Mouse (Mus musculus) ES-E14 (cell line): Measurements from ENCODE around the gene Lig3. TPM values are rescaled to one million over a fixed set of nuclear protein-coding genes. Genes with fewer than 3 reads are reported as not detected.
A peak's percentile ranks its signal among the peaks of the same experiment; 100 is the strongest.

Experiments used
- DNase-seq: peaks from one replicate; pipeline ENCODE4 v3.0.0-alpha.2; 2013; ENCODE audit warnings: low read depth, low spot score
- H3K27ac ChIP-seq: 2 replicates; pipeline ENCODE4 v1.5.1; 2012; ENCODE audit warnings: low read depth, mild to moderate bottlenecking, low read length, moderate library complexity, mixed read lengths; ENCODE audit not compliant: poor library complexity, insufficient read depth, severe bottlenecking
- H3K36me3 ChIP-seq: 2 replicates; pipeline ENCODE4 v1.6.1; 2012; ENCODE audit warnings: mild to moderate bottlenecking, low read length, moderate library complexity, mixed read lengths; ENCODE audit not compliant: control insufficient read depth, poor library complexity, insufficient read depth, severe bottlenecking
- H3K4me1 ChIP-seq, 2 experiments: fragments of 150-350 bp in 1 of 2; sonication (generic) in 1 of 2; 2 replicates each; pipeline ENCODE4 v1.6.1; 2012; ENCODE audit warnings: low read length in 2 of 2, mild to moderate bottlenecking in 1 of 2, mixed read lengths in 1 of 2; ENCODE audit not compliant: control insufficient read depth in 2 of 2, insufficient read depth in 2 of 2, poor library complexity in 1 of 2
- H3K4me3 ChIP-seq, 2 experiments: fragments of 150-350 bp in 1 of 2; sonication (generic) in 1 of 2; 2 replicates each; pipeline ENCODE4 v1.5.1; 2012; ENCODE audit warnings: low read length in 2 of 2, low read depth in 1 of 2, mild to moderate bottlenecking in 1 of 2, mixed read lengths in 1 of 2; ENCODE audit not compliant: insufficient read depth in 1 of 2, poor library complexity in 1 of 2, severe bottlenecking in 1 of 2
- H3K9ac ChIP-seq: 2 replicates; pipeline ENCODE4 v1.6.1; 2012; ENCODE audit warnings: low read depth, mild to moderate bottlenecking, low read length, mixed read lengths; ENCODE audit not compliant: poor library complexity, insufficient read depth, severe bottlenecking
- H3K9me3 ChIP-seq: fragments of 150-350 bp; sonication (generic); 2 replicates; pipeline ENCODE4 v1.6.1; 2012; ENCODE audit warnings: low read depth, mild to moderate bottlenecking, low read length; ENCODE audit not compliant: control insufficient read depth, insufficient read depth
- CHD2 ChIP-seq: IDR thresholded peaks from 2 replicates; pipeline ENCODE4 v1.6.1; 2014; ENCODE audit warnings: mild to moderate bottlenecking, low read depth, low read length, inconsistent platforms
- HCFC1 ChIP-seq: IDR thresholded peaks from 2 replicates; pipeline ENCODE4 v1.6.1; 2012; ENCODE audit warnings: low read length, inconsistent platforms, borderline replicate concordance; ENCODE audit not compliant: insufficient read depth
- MAFK ChIP-seq: IDR thresholded peaks from 2 replicates; pipeline ENCODE4 v1.6.1; 2014; ENCODE audit warnings: mild to moderate bottlenecking, low read depth, low read length, inconsistent platforms; ENCODE audit not compliant: insufficient read depth
- ZC3H11A ChIP-seq: IDR thresholded peaks from 2 replicates; pipeline ENCODE4 v1.6.1; 2012; ENCODE audit warnings: low read depth, mild to moderate bottlenecking, inconsistent platforms, low read length, borderline replicate concordance
- ZNF384 ChIP-seq: IDR thresholded peaks from 2 replicates; pipeline ENCODE4 v1.6.1; 2012; ENCODE audit warnings: low read depth, low read length, inconsistent platforms
- in situ Hi-C, 2 experiments: fragments of 600-800 bp; cut with MboI; formaldehyde crosslinking; loops; one replicate each; pipeline ENCODE4 v1.15.1; 2025; ENCODE audit warnings: low sequenced_read_pairs in 2 of 2, inconsistent platforms in 1 of 2; ENCODE audit not compliant: unreplicated experiment in 2 of 2
- total RNA-seq: library from RNA; depleted of rRNA; stranded (reverse); fragments of 300-350 nt; gene quantifications from 2 replicates; pipeline ENCODE4 v1.2.3, GENCODE M21; 2012

Lig3 gene
- total RNA-seq, 1 experiment, result 66.5 TPM

DNA sequence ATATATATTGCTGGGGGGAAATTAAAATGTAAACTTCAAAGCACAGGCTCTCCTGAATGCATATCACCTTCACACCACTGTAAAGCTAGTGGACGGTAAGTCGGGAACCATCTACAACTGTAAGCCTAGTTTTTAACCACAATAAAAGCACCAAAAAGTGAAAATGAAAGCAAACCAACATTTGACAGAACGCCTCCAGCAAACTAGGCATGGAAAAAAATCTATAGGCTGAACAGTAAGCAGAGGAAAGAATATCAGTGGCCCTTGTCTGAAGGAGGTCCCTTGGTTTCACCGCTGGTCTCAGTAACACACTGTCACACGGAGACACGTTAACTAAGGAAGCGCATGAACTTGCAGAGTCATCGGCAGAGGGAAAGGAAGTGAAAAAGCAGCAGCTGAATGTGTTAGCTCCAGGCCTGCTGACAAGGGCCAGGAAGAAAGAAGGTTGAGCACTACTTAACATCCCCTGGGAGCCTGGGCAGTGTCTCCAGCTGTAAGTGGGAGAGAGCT is 34.0 kb upstream of the Lig3 start:
- Histone ChIP-seq H3K27ac (no peak overlapping the region), H3K9ac (no peak overlapping the region; the same call in 1 of the 2 replicates), H3K4me1 (peaks cover 0 to 8% of the 10 kb centered on the region in 2 experiments; a peak in 1 of 4 replicates), H3K4me3 (no peak overlapping the region), H3K36me3 (no peaks in the 10 kb centered on the region), H3K9me3 (no peaks in the 10 kb centered on the region)
- TF ChIP-seq CHD2, result no peak
- no peak for TF ChIP-seq HCFC1
- TF ChIP-seq ZC3H11A, result no peak
- no peak for TF ChIP-seq ZNF384
- TF ChIP-seq MAFK, result no peak
- DNase-seq, result no peak
- in situ Hi-C loops, result loop anchor here in 1 of 2 experiments (5.0 kb wide), 1 partner anchor 135 kb away; no protein-coding TSS in a partner anchor

DNA sequence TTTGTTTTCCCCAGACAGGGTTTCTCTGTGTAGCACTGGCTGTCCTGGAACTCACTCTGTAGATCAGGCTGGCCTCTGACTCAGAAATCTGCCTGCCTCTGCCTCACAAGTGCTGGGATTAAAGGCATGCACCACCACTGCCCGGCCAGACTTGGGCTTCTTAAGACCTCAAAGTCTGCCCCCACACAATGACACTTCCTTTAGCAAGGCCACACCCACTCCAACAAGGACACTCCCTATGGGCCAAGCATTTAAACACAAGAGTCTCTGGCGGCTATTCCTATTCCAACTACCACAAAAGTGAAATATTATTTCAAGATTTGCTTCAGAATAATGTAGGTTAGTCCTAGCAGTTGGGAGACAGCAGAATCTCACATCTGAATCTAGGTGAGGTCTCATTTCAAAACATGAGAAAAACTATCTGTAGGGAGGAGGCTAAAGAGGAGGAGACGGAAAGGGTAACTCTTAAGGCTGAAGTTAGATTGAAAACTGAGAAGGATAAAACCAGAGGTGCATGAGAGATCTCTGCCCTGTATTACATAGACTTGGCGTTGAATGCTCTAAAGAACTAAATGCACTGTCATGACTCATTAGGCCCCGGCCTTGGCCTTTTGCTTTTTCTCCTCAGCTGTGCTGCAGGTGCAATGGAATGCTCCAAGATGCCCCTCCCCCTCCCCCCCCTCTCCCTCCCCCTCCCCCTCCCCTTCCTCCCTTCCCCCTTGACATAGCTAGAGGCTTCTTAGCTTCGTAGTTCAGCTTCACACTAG is 28.4 kb upstream of the Lig3 start:
- peak; percentile 31 for DNase-seq
- Histone ChIP-seq H3K4me3 (peak overlapping the region in 1 of 2 experiments; percentile 38; a peak in 2 of 4 replicates), H3K4me1 (peaks cover 0 to 10% of the 10 kb centered on the region in 2 experiments; a peak in 1 of 4 replicates), H3K36me3 (no peaks in the 10 kb centered on the region), H3K9ac (no peak overlapping the region), H3K27ac (no peak overlapping the region), H3K9me3 (no peaks in the 10 kb centered on the region)
- in situ Hi-C loops, result no loop called here
- no peak for TF ChIP-seq CHD2
- peak; percentile 48; the same call in 1 of the 2 replicates for TF ChIP-seq MAFK

DNA sequence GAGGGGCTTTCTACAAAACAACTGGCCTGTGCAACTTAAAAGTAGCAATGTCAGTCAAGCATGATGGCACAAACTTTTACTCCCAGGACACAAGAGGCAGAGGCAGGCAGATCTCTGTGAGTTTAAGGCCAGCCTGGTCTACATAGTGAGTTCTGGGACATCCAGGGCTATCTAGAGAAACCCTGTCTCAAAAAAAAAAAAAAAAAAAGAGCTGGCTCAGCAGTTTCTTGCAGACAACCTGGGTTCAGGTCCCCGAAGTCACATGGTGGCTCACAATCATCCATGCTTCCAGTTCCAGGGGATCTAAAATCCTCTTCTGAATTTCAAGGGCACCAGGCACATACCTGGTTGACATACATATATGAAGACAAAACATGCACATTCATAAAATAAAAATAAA is 25.0 kb upstream of the Lig3 start:
- Histone ChIP-seq H3K9me3 (no peaks in the 10 kb centered on the region), H3K27ac (no peak overlapping the region), H3K9ac (no peak overlapping the region), H3K4me1 (peaks cover 6 to 10% of the 10 kb centered on the region in 2 experiments; a peak in 2 of 4 replicates), H3K4me3 (no peak overlapping the region), H3K36me3 (no peaks in the 10 kb centered on the region)
- DNase-seq, result no peak
- in situ Hi-C loops, result no loop called here
- TF ChIP-seq MAFK, result peak; percentile 88
- no peak for TF ChIP-seq HCFC1

DNA sequence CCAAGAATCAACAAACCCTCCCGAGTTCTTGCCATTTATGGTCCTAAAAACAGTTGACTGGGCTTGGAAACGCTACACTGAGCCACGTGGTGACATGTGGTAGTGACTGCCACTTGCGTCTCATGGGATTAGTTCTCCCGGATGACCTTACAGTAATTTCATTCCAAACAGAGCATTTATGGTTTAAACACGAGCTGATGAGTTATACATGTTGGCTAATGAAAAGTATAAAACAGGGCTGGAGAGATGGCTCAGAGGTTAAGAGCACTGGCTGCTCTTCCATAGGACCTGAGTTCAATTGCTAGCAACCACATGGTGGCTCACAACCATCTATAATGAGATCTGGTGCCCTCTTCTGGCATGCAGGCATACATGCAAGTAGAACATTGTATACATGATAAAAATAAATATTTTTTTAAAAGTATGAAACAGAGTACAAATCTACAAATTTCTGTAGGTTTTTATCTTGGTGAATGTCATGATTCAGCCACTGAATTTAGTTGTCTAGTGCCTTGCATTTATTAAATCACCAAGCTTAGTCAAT is 18.6 kb upstream of the Lig3 start:
- H3K9ac ChIP-seq, result peak overlapping the region; percentile 30; the same call in 1 of the 2 replicates
- 0 out of 2 replicates have a peak, but pooled peaks cover 1% of the 10 kb centered on the region for H3K36me3 ChIP-seq
- H3K4me3 ChIP-seq, result no peak overlapping the region
- in situ Hi-C loops, result no loop called here
- no peaks in the 10 kb centered on the region for H3K9me3 ChIP-seq
- no peak for DNase-seq
- H3K27ac ChIP-seq, result no peak overlapping the region
- peaks cover 0 to 8% of the 10 kb centered on the region in 2 experiments; a peak in 3 of 4 replicates for H3K4me1 ChIP-seq
- TF ChIP-seq ZC3H11A (no peak), HCFC1 (no peak), ZNF384 (no peak), MAFK (no peak), CHD2 (no peak)
